Mouse (Mus musculus): Measurements from ENCODE around the gene Ltbr.

Gene Ltbr

DNA sequence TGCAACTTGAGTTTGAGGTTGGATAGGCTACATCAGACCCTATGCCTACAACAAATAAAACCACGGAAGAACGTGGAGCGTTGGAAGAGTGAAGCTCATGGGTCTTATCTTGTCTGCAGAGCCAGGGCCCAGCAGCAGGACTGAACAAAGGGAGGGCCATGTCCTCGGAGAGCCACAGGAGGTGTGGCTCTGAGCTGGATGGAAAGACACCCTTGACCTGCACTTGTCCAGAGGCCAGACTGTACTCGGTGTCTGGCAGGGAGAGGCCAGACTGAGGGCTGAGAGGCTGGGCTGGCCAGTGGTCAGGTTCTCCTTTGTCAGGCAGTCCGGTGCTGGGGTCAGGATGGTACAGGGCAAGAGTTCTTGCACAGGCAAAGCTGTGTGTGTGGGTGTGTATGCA, 11.7 kb upstream of the Ltbr start:
- CTCF ChIA-PET, result interaction anchor here in 2 of 4 experiments (1.1 kb wide), 2 partner anchors 39 to 50 kb away, joined by 3 read pairs; no protein-coding TSS in a partner anchor
- POLR2A ChIA-PET, result interaction anchor here in 2 of 4 experiments (0.6 to 1.2 kb wide), 3 partner anchors 16 to 395 kb away, joined by 3 to 11 read pairs (median 3); no protein-coding TSS in a partner anchor

- POLR2A ChIA-PET, result interaction anchor here in 2 of 4 experiments (0.6 to 2.7 kb wide), 5 partner anchors 31 to 268 kb away, joined by 3 to 10 read pairs (median 3); partner anchors contain the start of gene Gapdh (in 1 of the 2)
- CTCF ChIA-PET, result no interaction called here
Measured at GRCm38 (mm10) chr6:125323547-125323946, 9.9 kb upstream of the Ltbr start.

DNA sequence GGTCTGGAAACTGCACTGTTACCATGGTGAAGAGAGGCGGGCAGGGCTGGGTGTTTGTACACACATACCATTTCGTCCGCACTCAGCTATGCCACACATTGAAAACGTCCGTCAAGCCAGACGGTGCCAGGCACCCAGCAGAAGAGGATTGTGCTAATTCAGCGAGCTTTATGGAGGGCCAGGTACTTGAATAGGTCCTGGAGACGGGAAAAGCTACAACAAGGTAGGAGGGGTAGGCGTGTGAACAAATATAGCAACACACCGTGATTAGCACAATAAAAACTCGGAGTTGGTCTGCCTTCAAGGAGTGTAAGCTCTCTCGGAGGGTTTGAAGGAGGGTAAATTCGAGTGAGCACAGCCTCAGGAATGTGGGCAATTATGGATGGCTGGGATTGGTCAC, 9.1 kb upstream of the Ltbr start:
- ChIA-PET CTCF (interaction anchor here in 2 of 4 experiments (0.6 to 0.9 kb wide), 3 partner anchors 48 to 393 kb away, joined by 3 to 20 read pairs (median 4); no protein-coding TSS in a partner anchor), POLR2A (interaction anchor here in 3 of 4 experiments (0.5 to 3.1 kb wide), 15 partner anchors 8 to 351 kb away, joined by 3 to 26 read pairs (median 3); partner anchors contain the start of genes Gapdh (in 1 of the 3) and Ltbr (in 1 of the 3))

GRCm38 (mm10) chr6:125321114-125321855, 7.6 kb upstream of the Ltbr start:
- CTCF ChIA-PET, result interaction anchor here (0.7 to 1.6 kb wide), 8 partner anchors 9 to 1179 kb away, joined by 3 to 7 read pairs (median 4); no protein-coding TSS in a partner anchor
- POLR2A ChIA-PET, result interaction anchor here (0.5 to 3.1 kb wide), 26 partner anchors 7 to 902 kb away, joined by 3 to 26 read pairs (median 4); partner anchors contain the start of genes Gapdh (in 1 of the 4), Grcc10 (in 1 of the 4) and Ltbr (in 1 of the 4)

GRCm38 (mm10) chr6:125320323-125320722, 6.6 kb upstream of the Ltbr start, which contains the start of gene Scnn1a:
Gene Scnn1a, plus strand, starts transcription at chr6:125320659.
- POLR2A ChIA-PET, result interaction anchor here in 3 of 4 experiments (0.6 to 3.1 kb wide), 10 partner anchors 8 to 217 kb away, joined by 3 to 26 read pairs (median 5); no protein-coding TSS in a partner anchor
- CTCF ChIA-PET, result interaction anchor here in 1 of 4 experiments (0.6 to 1.6 kb wide), 4 partner anchors 11 to 283 kb away, joined by 4 to 6 read pairs (median 5); no protein-coding TSS in a partner anchor

DNA sequence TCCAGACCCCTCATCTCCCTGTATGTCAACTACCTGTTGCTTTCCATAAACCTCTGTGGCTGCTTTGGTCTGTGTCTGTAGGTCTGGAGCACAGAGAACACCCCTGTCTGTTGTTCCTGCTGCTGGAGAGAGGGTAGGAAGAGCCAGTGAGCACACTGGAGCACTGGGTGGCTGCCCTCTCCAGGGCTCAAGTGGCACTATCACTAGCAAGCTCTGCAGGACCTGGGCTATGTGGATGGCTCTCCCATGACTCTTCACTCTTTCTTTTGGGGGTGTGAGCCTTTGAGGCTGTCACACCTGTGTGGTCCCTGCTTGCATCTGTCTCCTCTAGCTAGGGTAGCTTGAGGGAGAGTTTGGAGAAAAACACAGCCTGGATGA, 6.2 kb upstream of the Ltbr start:
- POLR2A ChIA-PET, result interaction anchor here in 2 of 4 experiments (0.7 to 1.6 kb wide), 4 partner anchors 11 to 217 kb away, joined by 3 to 7 read pairs (median 3); no protein-coding TSS in a partner anchor

GRCm38 (mm10) chr6:125318981-125319918, 5.6 kb upstream of the Ltbr start:
- CTCF ChIA-PET, result no interaction called here
- POLR2A ChIA-PET, result interaction anchor here in 3 of 4 experiments (0.6 to 1.5 kb wide), 6 partner anchors 10 to 486 kb away, joined by 3 read pairs; no protein-coding TSS in a partner anchor

More for the DNA sequence above, 6.2 kb upstream of the Ltbr start:
- CTCF ChIA-PET, result interaction anchor here in 1 of 4 experiments (0.6 kb wide), 1 partner anchor 218 kb away, joined by 6 read pairs; no protein-coding TSS in a partner anchor

- ChIA-PET CTCF (no interaction called here), POLR2A (interaction anchor here in 1 of 4 experiments (1.4 kb wide), 1 partner anchor 31 kb away, joined by 6 read pairs; no protein-coding TSS in a partner anchor)
Measured at GRCm38 (mm10) chr6:125317077-125317476, 3.4 kb upstream of the Ltbr start.

GRCm38 (mm10) chr6:125314746-125315145, 1.1 kb upstream of the Ltbr start:
- ChIA-PET POLR2A (interaction anchor here in 3 of 4 experiments (0.8 to 1.3 kb wide), 9 partner anchors 8 to 264 kb away, joined by 3 to 8 read pairs (median 3); partner anchors contain the start of genes Mrpl51 (in 1 of the 3) and Ncapd2 (in 1 of the 3)), CTCF (interaction anchor here in 2 of 4 experiments (0.6 to 1.2 kb wide), 3 partner anchors 49 to 293 kb away, joined by 3 to 10 read pairs (median 3); no protein-coding TSS in a partner anchor)

- ChIA-PET CTCF (interaction anchor here in 2 of 4 experiments (0.7 to 1.2 kb wide), 2 partner anchors 35 to 49 kb away, joined by 3 to 4 read pairs; no protein-coding TSS in a partner anchor), POLR2A (interaction anchor here in 2 of 4 experiments (0.6 to 1.3 kb wide), 8 partner anchors 8 to 263 kb away, joined by 3 to 5 read pairs (median 3); partner anchors contain the start of genes Mrpl51 (in 1 of the 2) and Ncapd2 (in 1 of the 2))
Measured at GRCm38 (mm10) chr6:125314231-125314563, 512 bp upstream of the Ltbr start.

DNA sequence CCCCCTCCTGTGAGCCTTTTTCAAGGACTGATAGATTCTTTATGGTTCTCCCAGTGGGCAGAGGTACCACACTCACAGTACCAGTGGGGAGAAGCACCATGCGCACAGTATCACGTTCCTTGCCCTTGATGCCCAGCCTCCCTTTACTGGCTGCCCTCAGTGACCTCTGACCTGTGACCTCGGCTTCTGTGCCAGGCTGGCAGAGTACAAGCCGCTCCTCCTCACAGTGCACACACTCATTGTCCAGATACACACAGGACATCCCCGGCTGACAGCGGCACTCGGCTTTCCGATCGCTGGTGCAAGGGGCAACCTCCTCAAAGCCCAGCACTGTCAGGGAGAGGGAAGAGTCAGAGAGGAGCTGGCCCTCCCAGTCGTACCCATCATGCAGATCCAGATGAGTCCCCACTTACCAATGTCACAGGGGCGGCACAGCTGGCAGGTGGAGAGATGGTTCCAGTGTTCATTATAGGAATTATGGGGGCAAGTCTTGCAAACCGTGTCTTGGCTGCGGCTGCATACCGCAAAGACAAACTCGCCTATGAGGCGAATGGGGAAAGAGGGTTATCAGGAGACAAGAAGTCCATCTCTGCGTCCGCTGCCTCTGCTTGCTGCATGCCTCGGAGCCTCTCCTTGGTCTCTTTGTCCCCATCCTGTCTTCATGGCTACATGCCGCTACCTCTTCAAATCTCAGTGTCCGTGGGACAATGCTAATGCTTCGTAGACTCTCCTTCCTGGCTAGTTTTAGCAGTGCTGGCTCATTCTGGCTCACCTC, 917 bp downstream of the Ltbr start:
- POLR2A ChIA-PET, result interaction anchor here in 2 of 4 experiments (1.0 to 1.5 kb wide), 3 partner anchors 8 to 93 kb away, joined by 3 to 4 read pairs (median 3); partner anchors contain the start of gene Scnn1a (in 1 of the 2)
- CTCF ChIA-PET, result interaction anchor here in 1 of 4 experiments (1.0 kb wide), 1 partner anchor 290 kb away, joined by 3 read pairs; no protein-coding TSS in a partner anchor

DNA sequence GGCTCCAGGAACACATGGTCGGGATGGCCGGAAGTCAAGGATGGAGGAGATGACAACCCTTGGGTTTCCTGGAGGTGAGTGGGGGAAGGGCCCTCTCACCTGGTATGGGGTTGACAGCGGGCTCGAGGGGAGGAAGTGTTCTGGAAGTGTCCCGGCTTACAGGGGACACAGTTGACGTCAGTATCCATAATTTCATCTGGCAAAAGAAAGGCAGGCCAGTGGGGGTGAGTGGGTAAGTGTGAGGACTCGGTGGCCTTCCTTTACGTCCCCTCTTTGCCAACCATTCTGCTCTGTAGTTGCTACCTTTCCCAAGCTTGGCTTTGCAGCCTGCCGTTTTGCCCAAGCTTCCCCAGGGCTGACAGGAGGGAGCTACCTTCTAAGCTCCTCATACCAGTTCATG, 1.5 kb downstream of the Ltbr start:
- POLR2A ChIA-PET, result interaction anchor here in 2 of 4 experiments (1.0 to 1.5 kb wide), 3 partner anchors 8 to 94 kb away, joined by 3 to 4 read pairs (median 3); partner anchors contain the start of gene Scnn1a (in 1 of the 2)

GRCm38 (mm10) chr6:125309406-125309805, 4.3 kb downstream of the Ltbr start:
- ChIA-PET POLR2A (interaction anchor here in 3 of 4 experiments (0.6 to 2.0 kb wide), 17 partner anchors 9 to 449 kb away, joined by 3 to 7 read pairs (median 4); partner anchors contain the start of genes Scnn1a (in 2 of the 3), Gapdh (in 1 of the 3), Mrpl51 (in 1 of the 3) and Ncapd2 (in 1 of the 3)), CTCF (interaction anchor here (0.5 to 1.5 kb wide), 7 partner anchors 9 to 963 kb away, joined by 3 to 7 read pairs (median 3); no protein-coding TSS in a partner anchor)

More for the DNA sequence above, 1.5 kb downstream of the Ltbr start:
- CTCF ChIA-PET, result interaction anchor here in 1 of 4 experiments (1.0 kb wide), 1 partner anchor 291 kb away, joined by 3 read pairs; no protein-coding TSS in a partner anchor

DNA sequence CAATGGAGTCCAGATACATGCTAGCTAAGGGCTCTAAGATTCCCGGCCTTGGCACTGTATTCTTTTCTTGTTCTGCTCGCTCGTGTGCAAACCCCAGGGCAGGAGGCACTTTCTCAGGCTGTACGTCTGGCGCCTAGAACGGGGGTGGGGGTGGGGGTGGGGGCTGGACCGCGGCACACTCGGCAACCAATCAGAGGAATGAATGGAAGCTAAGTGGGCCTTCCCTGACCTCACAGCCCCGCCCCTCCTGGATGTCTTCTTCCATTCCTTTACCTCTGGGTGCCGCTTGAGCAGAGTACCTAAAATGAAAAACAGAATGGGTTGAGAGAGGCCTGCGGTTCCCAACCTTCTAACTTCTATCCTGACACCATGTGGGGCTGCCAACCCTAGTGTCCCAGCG, 4.8 kb downstream of the Ltbr start:
- ChIA-PET POLR2A (interaction anchor here in 3 of 4 experiments (0.6 to 2.0 kb wide), 17 partner anchors 10 to 449 kb away, joined by 3 to 7 read pairs (median 4); partner anchors contain the start of genes Scnn1a (in 2 of the 3), Gapdh (in 1 of the 3), Mrpl51 (in 1 of the 3) and Ncapd2 (in 1 of the 3)), CTCF (interaction anchor here in 3 of 4 experiments (0.6 to 1.5 kb wide), 6 partner anchors 9 to 560 kb away, joined by 3 to 7 read pairs (median 4); no protein-coding TSS in a partner anchor)

- POLR2A ChIA-PET, result interaction anchor here in 1 of 4 experiments (0.7 to 1.1 kb wide), 2 partner anchors 37 to 54 kb away, joined by 3 to 5 read pairs; no protein-coding TSS in a partner anchor
- CTCF ChIA-PET, result interaction anchor here in 1 of 4 experiments (0.6 kb wide), 1 partner anchor 1844 kb away, joined by 3 read pairs; no protein-coding TSS in a partner anchor
Measured at GRCm38 (mm10) chr6:125307091-125307490, 6.6 kb downstream of the Ltbr start.

DNA sequence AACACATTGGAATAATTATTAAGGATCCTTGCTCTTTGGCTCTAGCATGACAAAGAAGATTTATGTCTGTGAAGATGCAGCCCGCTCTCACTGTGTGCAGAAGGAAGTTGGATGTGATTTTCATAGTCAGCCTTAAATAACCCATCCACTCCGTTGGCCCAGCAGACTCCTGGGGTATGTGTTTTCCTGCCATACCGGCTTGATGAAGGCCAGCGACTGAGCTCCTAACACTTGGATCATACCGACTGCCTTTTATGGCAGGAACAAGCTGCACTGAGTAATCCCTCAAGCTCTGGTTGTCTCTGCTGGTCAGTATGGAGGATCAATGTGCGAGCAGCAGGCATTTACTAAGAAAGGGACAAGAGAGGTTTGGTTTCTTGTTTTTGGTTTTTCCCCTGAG, 8.2 kb downstream of the Ltbr start:
- CTCF ChIA-PET, result no interaction called here
- POLR2A ChIA-PET, result interaction anchor here in 2 of 4 experiments (0.5 to 1.2 kb wide), 2 partner anchors 66 to 375 kb away, joined by 3 to 5 read pairs; no protein-coding TSS in a partner anchor

Measured in embryonic stem cell, embryonic (primary cell).